Mouse (Mus musculus): ENCODE results near the gene Hes6. TPM values are rescaled to one million over a fixed set of nuclear protein-coding genes. Genes with fewer than 3 reads are reported as not detected.

Gene Hes6
- total RNA-seq, 2 experiments from 2014 or later: 20.6 to 21.9 TPM

Other genes with a start within 250 kb of the Hes6 start
- 10 to 100 TPM; 51.3 to 53.0 TPM for gene Ramp1, start 234.2 kb downstream of the Hes6 start, total RNA-seq (2021)
- 10 to 100 TPM; 57.2 to 57.4 TPM for gene Ube2f, start 163.7 kb downstream of the Hes6 start, total RNA-seq (2021)
- gene Scly, start 115.7 kb downstream of the Hes6 start, total RNA-seq (2021): 10 to 100 TPM; 12.7 to 13.4 TPM
- gene Espnl, start 92.0 kb downstream of the Hes6 start, total RNA-seq (2021): under 1 TPM; 0.05 to 0.10 TPM
- under 1 TPM; 0.09 to 0.12 TPM for gene Klhl30, start 63.0 kb downstream of the Hes6 start, total RNA-seq (2021)
- gene Erfe, start 47.6 kb downstream of the Hes6 start, total RNA-seq (2021): under 1 TPM in 1 of 2 experiments, not detected in 1; 0.12 TPM
- gene Ilkap, start 15.2 kb downstream of the Hes6 start, total RNA-seq (2021): 10 to 100 TPM; 63.6 to 63.7 TPM
- gene Per2, start 45.3 kb upstream of the Hes6 start, total RNA-seq (2021): 10 to 100 TPM; 24.2 to 28.6 TPM
- gene Traf3ip1, start 80.6 kb upstream of the Hes6 start, total RNA-seq (2021): 10 to 100 TPM; 11.6 to 12.6 TPM
- gene Asb1, start 126.5 kb upstream of the Hes6 start, total RNA-seq (2021): 10 to 100 TPM; 44.6 to 48.5 TPM

Measured in layer of hippocampus, postnatal 14 days (tissue).